Mouse (Mus musculus) cerebellum, adult 8-10 months (tissue): ENCODE data around the gene Pigq.

ENCODE experiments used
- DNase-seq: peaks from one replicate; pipeline ENCODE4 v3.0.0; 2022

Gene Pigq

GRCm38 (mm10) chr17:25919786-25920642, 24.7 kb downstream of the Pigq start:
- DNase-seq: peak; percentile 100

GRCm38 (mm10) chr17:25919144-25919785, 25.5 kb downstream of the Pigq start, which contains the start of gene Rab40c:
Gene Rab40c, minus strand, starts transcription at chr17:25919727.
- DNase-seq: no peak

GRCm38 (mm10) chr17:25918037-25918750, 26.5 kb downstream of the Pigq start:
- no peak for DNase-seq

- DNase-seq: no peak
Measured at GRCm38 (mm10) chr17:25916931-25917647, 27.6 kb downstream of the Pigq start.

GRCm38 (mm10) chr17:25914295-25914694, 30.4 kb downstream of the Pigq start:
- DNase-seq: no peak

GRCm38 (mm10) chr17:25913877-25914275, 30.9 kb downstream of the Pigq start:
- no peak for DNase-seq

GRCm38 (mm10) chr17:25913186-25913876, 31.4 kb downstream of the Pigq start:
- DNase-seq: peak; percentile 75

GRCm38 (mm10) chr17:25911816-25912215, 32.9 kb downstream of the Pigq start:
- DNase-seq: peak; percentile 71

GRCm38 (mm10) chr17:25907640-25908039, 37.1 kb downstream of the Pigq start:
- DNase-seq: no peak

- no peak for DNase-seq
Measured at GRCm38 (mm10) chr17:25903061-25903460, 41.7 kb downstream of the Pigq start.

- no peak for DNase-seq
Measured at GRCm38 (mm10) chr17:25900193-25900592, 44.5 kb downstream of the Pigq start.

- no peak for DNase-seq
Measured at GRCm38 (mm10) chr17:25895891-25896290, 48.8 kb downstream of the Pigq start.

GRCm38 (mm10) chr17:25895415-25895814, 49.3 kb downstream of the Pigq start:
- DNase-seq: no peak

GRCm38 (mm10) chr17:25893975-25894617, 50.6 kb downstream of the Pigq start:
- peak; percentile 76 for DNase-seq

GRCm38 (mm10) chr17:25888837-25889236, 55.9 kb downstream of the Pigq start:
- DNase-seq: no peak

- no peak for DNase-seq
Measured at GRCm38 (mm10) chr17:25887467-25887866, 57.3 kb downstream of the Pigq start.

GRCm38 (mm10) chr17:25886806-25887205, 57.9 kb downstream of the Pigq start:
- DNase-seq: no peak

- DNase-seq: no peak
Measured at GRCm38 (mm10) chr17:25885636-25886035, 59.1 kb downstream of the Pigq start.

- no peak for DNase-seq
Measured at GRCm38 (mm10) chr17:25883824-25884223, 60.9 kb downstream of the Pigq start.

GRCm38 (mm10) chr17:25883268-25883667, 61.5 kb downstream of the Pigq start:
- no peak for DNase-seq

- DNase-seq: no peak
Measured at GRCm38 (mm10) chr17:25882306-25882705, 62.4 kb downstream of the Pigq start.

- no peak for DNase-seq
Measured at GRCm38 (mm10) chr17:25881691-25882090, 63.0 kb downstream of the Pigq start.
